ENCODE assay signal across 16 mouse cellular contexts in the genomic region with DNA sequence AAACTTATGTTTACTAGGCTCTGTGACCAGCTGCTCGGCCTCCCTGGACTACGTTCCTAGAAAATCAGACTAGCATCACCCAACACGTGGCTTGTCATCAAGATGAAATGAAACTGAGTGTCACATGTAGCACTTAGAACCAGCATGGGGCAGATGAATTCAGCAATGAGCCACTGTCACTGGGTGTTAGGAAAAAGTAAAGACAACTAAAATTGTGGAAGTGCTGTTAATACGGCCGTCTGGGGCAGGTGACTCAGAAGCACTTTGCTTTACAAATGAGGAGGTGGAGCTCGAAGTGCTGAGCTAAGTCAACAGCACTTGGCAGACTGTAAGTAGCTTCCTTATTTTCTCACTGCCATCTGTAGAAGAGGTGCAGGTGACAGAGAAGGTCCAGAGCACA.
DNase-seq lines count a peak whose midpoint lies in the region.
"Had no signal": no experiment of that assay in that cellular context is flagged by ENCODE, and none has a peak within 500 bp of the region (broad histone marks: within the 10 kb centered on the region; RNA-seq: fewer than 3 reads in every experiment).

No protein-coding gene starts in this region.

- peak; percentile 24 for DNase-seq in lung, postnatal 36 days
- DNase-seq in lung, postnatal 10 days = no peak
- DNase-seq in brain, adult 2 months (ENCODE audit: low read depth, low spot score) = peak; percentile 30
- peak; percentile 12 to 15 for DNase-seq in monocyte, adult 2 months (ENCODE audit: low read depth in 1 of 2, low spot score in 2 of 2)
- no peak for DNase-seq in cerebellum, postnatal 14 days
- no peak for DNase-seq in right cerebral cortex, postnatal 14 days
- DNase-seq in thymus, postnatal 0 days (ENCODE audit: low spot score) = no peak
- DNase-seq: adrenal gland, postnatal 25 days; cerebellum, adult 2 months; gastrocnemius, postnatal 25 days; heart, adult 2 months; heart, postnatal 14 days; kidney, postnatal 25 days; liver; liver, postnatal 0 days; retina, postnatal 1 day had no signal

Comparison
In these comparisons a context has a peak if more than half of its experiments do, and no peak if none do; other contexts are left out.
1. DNase-seq: peak in lung, postnatal 36 days (single experiment), brain, adult 2 months (single experiment) and monocyte, adult 2 months (2 of 2); none in lung, postnatal 10 days (single experiment), cerebellum, postnatal 14 days (0 of 2), right cerebral cortex, postnatal 14 days (single experiment) and thymus, postnatal 0 days (single experiment).